Mouse (Mus musculus) stomach, embryonic 16.5 days (tissue): Measurements from ENCODE around the gene Zfp54. TPM values are rescaled to one million over a fixed set of nuclear protein-coding genes. Genes with fewer than 3 reads are reported as not detected.
"Not testable (repeated sequence)": the region's sequence is repeated elsewhere in the genome, so short reads cannot be mapped to it uniquely, and the experiment has no call there.

Source experiments
- ATAC-seq: fragments of 200-750 bp; cut with Nextera tagmentation; 2 replicates; pipeline ENCODE4 v1.8.0; 2017; ENCODE audit warnings: moderate number of reproducible peaks, moderate TSS enrichment; ENCODE audit not compliant: insufficient read depth, low FRiP score
- H3K27ac ChIP-seq: fragments of 300-500 bp; sonication (generic); 2 replicates; pipeline ENCODE4 v1.5.1; 2014; ENCODE audit warnings: low read length
- H3K27me3 ChIP-seq: fragments of 300-500 bp; sonication (generic); 2 replicates; pipeline ENCODE4 v1.6.1; 2014; ENCODE audit warnings: low read length, control low read depth, mixed read lengths; ENCODE audit not compliant: control insufficient read depth, insufficient read depth
- H3K36me3 ChIP-seq: fragments of 300-500 bp; sonication (generic); 2 replicates; pipeline ENCODE4 v1.6.1; 2014; ENCODE audit warnings: low read length; ENCODE audit not compliant: control insufficient read depth, insufficient read depth
- H3K4me1 ChIP-seq: fragments of 300-500 bp; sonication (generic); 2 replicates; pipeline ENCODE4 v1.6.1; 2014; ENCODE audit warnings: low read length, control low read depth, mixed read lengths; ENCODE audit not compliant: control insufficient read depth, insufficient read depth
- H3K4me2 ChIP-seq: fragments of 300-500 bp; sonication (generic); 2 replicates; pipeline ENCODE4 v1.6.1; 2014; ENCODE audit warnings: low read depth, low read length, mixed read lengths
- H3K4me3 ChIP-seq: fragments of 300-500 bp; sonication (generic); replicated peaks from 2 replicates; pipeline ENCODE4 v1.5.1; 2014; ENCODE audit warnings: mild to moderate bottlenecking, low read length
- H3K9ac ChIP-seq: fragments of 300-500 bp; sonication (generic); 2 replicates; pipeline ENCODE4 v1.6.1; 2014; ENCODE audit warnings: low read length
- H3K9me3 ChIP-seq: fragments of 300-500 bp; sonication (generic); replicated peaks from 2 replicates; pipeline ENCODE4 v1.6.1; 2016; ENCODE audit warnings: low read length, control low read depth; ENCODE audit not compliant: control insufficient read depth
- WGBS: fragments of 180-500 bp; shearing (Covaris S2); extraction: QIAGEN DNeasy Blood & Tissue Kit; methylation state at CpG from one replicate; pipeline ENCODE4 v1.1.7; 2014; 5-methylcytosine and 5-hydroxymethylcytosine counted together
- polyA plus RNA-seq: library from polyadenylated mRNA; unstranded; fragments of >200 nt; fragmentation: Nextera tagmentation; extraction: Ambion mirVana; gene quantifications from 2 replicates; pipeline ENCODE4 v1.2.1, GENCODE M21; 2015

Gene Zfp54
- polyA plus RNA-seq, 1 experiment from 2014 or later: 7.1 TPM

GRCm38 (mm10) chr17:21472032-21472652 lies 49.1 kb downstream of the Zfp54 start:
- WGBS: 44% methylated on average over 3 of the region's 3 CpGs
- H3K9me3 ChIP-seq: no peaks in the 10 kb centered on the region
- no peak overlapping the region for H3K4me3 ChIP-seq
- H3K27ac ChIP-seq: no peak overlapping the region
- no peak overlapping the region for H3K9ac ChIP-seq
- no peak for ATAC-seq
- no peaks in the 10 kb centered on the region for H3K36me3 ChIP-seq
- H3K27me3 ChIP-seq: no peaks in the 10 kb centered on the region
- H3K4me1 ChIP-seq: peaks cover 7% of the 10 kb centered on the region; the same call in 1 of the 2 replicates
- H3K4me2 ChIP-seq: no peak overlapping the region

DNA sequence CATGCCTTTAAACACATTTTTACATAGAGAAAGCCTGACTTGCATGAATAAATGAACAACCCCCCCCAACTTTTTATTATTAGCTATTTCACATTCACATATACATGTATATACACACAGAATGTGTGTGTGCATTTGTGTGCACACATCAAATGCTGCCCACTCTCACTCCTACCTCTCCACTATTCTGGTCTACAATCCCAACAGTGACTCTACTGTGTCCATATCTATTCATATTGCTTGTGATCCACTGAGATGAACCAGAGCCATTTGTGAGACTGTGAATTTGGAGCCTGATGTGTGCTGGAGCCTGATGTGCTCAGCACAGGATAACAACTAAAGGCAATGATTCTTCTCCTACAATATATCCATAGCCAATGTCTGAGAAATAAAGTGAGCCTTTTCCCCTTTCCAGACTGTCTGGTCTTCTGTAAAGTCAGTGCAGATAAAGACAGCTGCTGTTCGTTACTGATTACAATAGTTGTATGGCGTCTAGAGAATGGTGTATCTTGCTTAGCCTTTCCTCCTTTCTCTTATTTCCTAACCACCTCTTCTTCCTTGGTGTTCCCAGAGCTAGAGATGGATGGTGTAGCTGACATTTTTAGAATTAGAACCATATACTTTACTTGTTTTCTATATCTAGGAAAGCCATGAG lies 49.8 kb downstream of the Zfp54 start:
- 46% methylated on average over 2 of the region's 2 CpGs for WGBS
- H3K36me3 ChIP-seq: no peaks in the 10 kb centered on the region
- no peaks in the 10 kb centered on the region for H3K27me3 ChIP-seq
- no peaks in the 10 kb centered on the region for H3K9me3 ChIP-seq
- peaks cover 7% of the 10 kb centered on the region; the same call in 1 of the 2 replicates for H3K4me1 ChIP-seq
- H3K9ac ChIP-seq: no peak overlapping the region
- peak overlapping the region; percentile 24; the same call in 1 of the 2 replicates for H3K27ac ChIP-seq
- H3K4me2 ChIP-seq: peak overlapping the region; percentile 27; the same call in 1 of the 2 replicates
- H3K4me3 ChIP-seq: no peak overlapping the region
- ATAC-seq: no peak

GRCm38 (mm10) chr17:21473362-21474190 lies 50.5 kb downstream of the Zfp54 start:
- Histone ChIP-seq H3K4me2 (peak overlapping the region; percentile 27; the same call in 1 of the 2 replicates), H3K9ac (no peak overlapping the region)
- peak; percentile 80; the same call in 1 of the 2 replicates for ATAC-seq

DNA sequence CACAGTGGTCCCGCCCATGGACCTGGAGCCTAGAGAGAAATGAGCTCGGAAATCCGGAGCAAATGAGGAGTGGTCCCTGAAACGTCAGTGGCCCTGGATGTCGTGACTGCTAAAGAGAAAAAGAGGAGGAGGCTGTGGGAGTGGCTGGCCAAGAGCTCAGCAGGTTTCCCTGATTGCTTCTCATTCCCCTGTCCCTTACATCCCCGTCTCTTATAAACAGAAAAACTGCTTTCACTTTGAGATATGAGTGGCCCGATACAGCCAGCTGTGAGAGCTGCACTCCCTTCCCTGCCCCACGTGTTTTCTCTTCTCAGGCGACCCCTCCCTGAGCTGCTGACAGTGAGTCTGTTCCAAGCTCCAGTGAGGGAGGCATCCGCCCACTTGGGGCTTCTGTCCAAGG lies 51.7 kb downstream of the Zfp54 start:
- not testable (repeated sequence) for H3K9me3 ChIP-seq, H3K27me3 ChIP-seq, H3K36me3 ChIP-seq, H3K9ac ChIP-seq, H3K27ac ChIP-seq, H3K4me1 ChIP-seq, ATAC-seq
- H3K4me3 ChIP-seq: peak overlapping the region; percentile 21; the same call in 1 of the 2 replicates
- H3K4me2 ChIP-seq: peak overlapping the region; percentile 40
- 2% methylated on average over 9 of the region's 10 CpGs for WGBS

More at GRCm38 (mm10) chr17:21473362-21474190, 50.5 kb downstream of the Zfp54 start:
- WGBS: 29% methylated on average over 14 of the region's 14 CpGs
- H3K4me3 ChIP-seq: no peak overlapping the region
- H3K36me3 ChIP-seq: no peaks in the 10 kb centered on the region
- H3K4me1 ChIP-seq: peaks cover 7% of the 10 kb centered on the region; the same call in 1 of the 2 replicates
- no peaks in the 10 kb centered on the region for H3K27me3 ChIP-seq
- peak overlapping the region; percentile 56; the same call in 1 of the 2 replicates for H3K27ac ChIP-seq
- H3K9me3 ChIP-seq: no peaks in the 10 kb centered on the region

DNA sequence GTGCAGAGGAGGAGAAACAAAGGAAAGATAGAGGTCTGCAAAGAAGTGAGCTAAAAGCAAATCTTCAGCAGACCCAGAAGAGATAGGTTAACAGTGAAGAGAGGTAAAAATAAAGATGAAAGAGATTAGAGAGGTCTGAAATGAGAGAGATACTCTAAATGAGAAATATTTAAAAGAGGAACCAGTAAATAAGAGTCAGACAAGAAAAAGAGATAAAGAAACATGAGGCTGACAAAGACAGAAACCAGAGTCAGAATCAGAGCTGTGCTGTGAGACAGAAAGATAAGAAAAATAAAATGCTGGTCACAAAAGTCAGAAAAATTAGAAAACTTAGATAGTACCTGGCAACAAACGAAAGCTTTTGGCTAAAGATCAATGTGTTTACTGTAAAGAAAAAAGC lies 52.3 kb downstream of the Zfp54 start:
- WGBS: 75% methylated on average over 1 of the region's 1 CpGs
- H3K9me3 ChIP-seq, H3K36me3 ChIP-seq, H3K27me3 ChIP-seq, H3K4me3 ChIP-seq, H3K27ac ChIP-seq, H3K4me2 ChIP-seq, H3K9ac ChIP-seq, ATAC-seq, H3K4me1 ChIP-seq: not testable (repeated sequence)

- H3K27ac ChIP-seq, ATAC-seq, H3K4me2 ChIP-seq, H3K9ac ChIP-seq, H3K36me3 ChIP-seq, H3K4me1 ChIP-seq, H3K9me3 ChIP-seq, H3K27me3 ChIP-seq, H3K4me3 ChIP-seq: not testable (repeated sequence)
- WGBS: 66% methylated on average over 4 of the region's 9 CpGs
Observed at GRCm38 (mm10) chr17:21476351-21476750, 53.3 kb downstream of the Zfp54 start.

- H3K9ac ChIP-seq, H3K4me3 ChIP-seq, ATAC-seq, H3K9me3 ChIP-seq, H3K4me1 ChIP-seq, H3K4me2 ChIP-seq, H3K36me3 ChIP-seq, H3K27me3 ChIP-seq: not testable (repeated sequence)
- 56% methylated on average over 10 of the region's 10 CpGs for WGBS
- 0 out of 2 replicates have a peak overlapping the region, but pooled peaks have one; percentile 8 for H3K27ac ChIP-seq
Observed at GRCm38 (mm10) chr17:21478103-21478777, 55.2 kb downstream of the Zfp54 start.
